Mouse (Mus musculus) C2C12 (cell line): Measurements from ENCODE around the gene Wfdc21.

Source experiments
- CTCF ChIP-seq: IDR thresholded peaks from one replicate; pipeline ENCODE4 v1.5.1; 2011; ENCODE audit not compliant: control insufficient read depth, insufficient read depth, insufficient read length
- MAX ChIP-seq: IDR thresholded peaks from one replicate; pipeline ENCODE4 v1.6.1; 2011; ENCODE audit warnings: mild to moderate bottlenecking, control low read depth
- MYOG ChIP-seq: IDR thresholded peaks from one replicate; pipeline ENCODE4 v1.6.1; 2011; ENCODE audit not compliant: control insufficient read depth, insufficient read length; ENCODE audit errors: extremely low read depth
- USF1 ChIP-seq: IDR thresholded peaks from one replicate; pipeline ENCODE4 v1.6.1; 2011; ENCODE audit warnings: low read depth, mild to moderate bottlenecking, control low read depth, moderate library complexity

GRCm38 (mm10) chr11:83747376-83748265 is 881 bp downstream of the Wfdc21 start:
- no peak for TF ChIP-seq CTCF
- TF ChIP-seq MAX = no peak
- TF ChIP-seq USF1 = no peak
- TF ChIP-seq MYOG = no peak
